Mouse (Mus musculus) forebrain, embryonic 13.5 days (tissue): Measurements from ENCODE around the gene Sorcs3. TPM values are rescaled to one million over a fixed set of nuclear protein-coding genes. Genes with fewer than 3 reads are reported as not detected.

ENCODE experiments used
- ATAC-seq: fragments of 200-750 bp; cut with Nextera tagmentation; 2 replicates; pipeline ENCODE4 v1.8.0; 2017
- H3K27ac ChIP-seq: fragments of 300-500 bp; sonication (generic); 2 replicates; pipeline ENCODE4 v1.5.1; 2015; ENCODE audit warnings: inconsistent platforms, mild to moderate bottlenecking, moderate library complexity
- H3K27me3 ChIP-seq: fragments of 300-500 bp; sonication (generic); 2 replicates; pipeline ENCODE4 v1.6.1; 2015; ENCODE audit warnings: mild to moderate bottlenecking, inconsistent platforms
- H3K36me3 ChIP-seq: fragments of 300-500 bp; sonication (generic); 2 replicates; pipeline ENCODE4 v1.6.1; 2015; ENCODE audit warnings: mild to moderate bottlenecking, inconsistent platforms; ENCODE audit not compliant: poor library complexity, severe bottlenecking
- H3K4me1 ChIP-seq: fragments of 300-500 bp; sonication (generic); 2 replicates; pipeline ENCODE4 v1.6.1; 2015; ENCODE audit warnings: inconsistent platforms
- H3K4me2 ChIP-seq: fragments of 300-500 bp; sonication (generic); 2 replicates; pipeline ENCODE4 v1.6.1; 2015; ENCODE audit warnings: inconsistent platforms, mild to moderate bottlenecking, moderate library complexity
- H3K4me3 ChIP-seq: fragments of 300-500 bp; sonication (generic); 2 replicates; pipeline ENCODE4 v1.5.1; 2015; ENCODE audit warnings: mild to moderate bottlenecking, inconsistent platforms
- H3K9ac ChIP-seq: fragments of 300-500 bp; sonication (generic); 2 replicates; pipeline ENCODE4 v1.6.1; 2015; ENCODE audit warnings: mild to moderate bottlenecking, inconsistent platforms
- H3K9me3 ChIP-seq: fragments of 300-500 bp; sonication (generic); replicated peaks from 2 replicates; pipeline ENCODE4 v1.6.1; 2016; ENCODE audit warnings: inconsistent platforms
- WGBS: fragments of 180-500 bp; shearing (Covaris S2); methylation state at CpG from one replicate; pipeline ENCODE4 v1.1.7; 2015; 5-methylcytosine and 5-hydroxymethylcytosine counted together
- polyA plus RNA-seq: library from polyadenylated mRNA; unstranded; fragments of >200 nt; fragmentation: Nextera tagmentation; extraction: Ambion mirVana; gene quantifications from 2 replicates; pipeline ENCODE4 v1.2.1, GENCODE M21; 2015

Gene Sorcs3
- polyA plus RNA-seq, 1 experiment from 2014 or later: 3.8 TPM

DNA sequence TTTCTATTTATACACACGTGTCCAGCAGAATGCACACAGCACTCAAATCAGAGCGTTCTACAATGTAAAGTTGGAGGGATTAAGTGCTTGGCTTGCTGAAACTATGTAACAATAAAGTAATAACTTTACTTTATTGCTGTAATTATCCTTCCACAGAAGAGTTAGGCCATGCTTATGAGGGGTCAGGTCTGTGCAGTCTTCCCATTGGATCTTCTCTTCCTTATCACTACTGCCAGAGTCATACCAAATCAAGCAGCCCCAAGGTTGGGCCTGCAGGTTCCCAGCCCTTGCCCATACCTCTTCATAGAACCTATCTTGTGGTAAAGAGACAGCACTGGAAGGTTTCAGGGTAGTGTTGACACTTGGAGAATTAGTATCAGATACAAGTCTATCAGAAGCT lies 560.7 kb downstream of the Sorcs3 start:
- Histone ChIP-seq H3K9me3 (no peaks in the 10 kb centered on the region), H3K4me2 (no peak overlapping the region), H3K9ac (no peak overlapping the region), H3K4me3 (no peak overlapping the region), H3K27me3 (no peaks in the 10 kb centered on the region), H3K36me3 (no peaks in the 10 kb centered on the region), H3K4me1 (peaks cover 6% of the 10 kb centered on the region; the same call in 1 of the 2 replicates), H3K27ac (no peak overlapping the region)
- 89% methylated on average over 2 of the region's 2 CpGs for WGBS
- ATAC-seq: no peak

DNA sequence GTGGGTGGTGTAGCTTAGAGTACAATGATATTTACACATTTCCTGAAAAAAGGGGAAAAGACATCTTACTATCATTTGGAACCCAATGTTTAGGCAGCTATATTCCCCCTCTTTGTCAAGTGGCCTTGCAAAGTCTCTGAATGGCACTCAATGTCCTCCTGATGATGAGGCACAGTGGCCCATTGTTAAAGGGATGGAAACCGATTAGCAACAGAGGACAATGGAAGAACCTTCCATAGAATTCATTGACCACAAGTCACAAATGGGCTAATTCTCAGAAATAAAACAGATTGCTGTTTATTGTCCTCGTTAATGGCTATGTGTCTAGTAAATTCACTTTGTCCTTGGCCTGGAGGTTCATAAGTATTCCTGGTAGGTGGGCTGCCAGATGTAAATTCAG lies 565.7 kb downstream of the Sorcs3 start:
- no peak overlapping the region for H3K9ac ChIP-seq
- no peak overlapping the region for H3K27ac ChIP-seq
- no peaks in the 10 kb centered on the region for H3K36me3 ChIP-seq
- no peak for ATAC-seq
- H3K27me3 ChIP-seq: no peaks in the 10 kb centered on the region
- WGBS: 56% methylated on average over 2 of the region's 2 CpGs
- H3K4me1 ChIP-seq: no peaks in the 10 kb centered on the region
- H3K4me3 ChIP-seq: no peak overlapping the region
- 0 out of 2 replicates have a peak, but pooled peaks cover under 1% of the 10 kb centered on the region for H3K9me3 ChIP-seq
- no peak overlapping the region for H3K4me2 ChIP-seq

DNA sequence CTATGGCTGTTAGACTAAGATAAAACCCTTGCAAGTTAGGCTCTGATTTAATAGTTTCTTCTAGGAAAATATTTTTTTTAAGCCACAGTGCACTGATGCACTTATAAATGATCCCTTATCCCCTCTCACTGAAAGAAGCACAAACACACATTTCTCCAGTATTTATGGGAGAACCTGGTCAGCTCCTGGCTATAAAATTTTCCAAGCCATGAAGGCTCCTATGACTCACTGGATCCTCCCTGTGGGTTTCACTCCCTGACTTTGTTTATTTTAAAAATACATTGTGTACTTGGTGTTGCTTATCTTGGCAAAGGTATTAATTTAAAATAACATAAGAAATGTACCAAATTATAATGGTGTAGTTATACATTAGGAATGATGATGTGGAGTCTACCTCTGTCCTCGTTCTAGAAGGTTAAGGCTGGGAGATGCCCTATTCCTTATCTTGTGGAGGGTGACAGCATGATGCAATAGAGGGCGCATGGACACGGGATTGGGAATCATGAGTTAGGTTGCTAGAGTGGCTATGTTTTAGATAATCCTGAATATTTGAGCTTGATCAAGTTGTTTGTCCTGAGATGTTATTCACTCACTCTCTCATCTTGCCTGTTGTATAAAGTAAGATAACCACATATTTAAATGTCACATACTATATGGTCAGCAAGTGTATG lies 573.4 kb downstream of the Sorcs3 start:
- WGBS: 91% methylated on average over 3 of the region's 3 CpGs

DNA sequence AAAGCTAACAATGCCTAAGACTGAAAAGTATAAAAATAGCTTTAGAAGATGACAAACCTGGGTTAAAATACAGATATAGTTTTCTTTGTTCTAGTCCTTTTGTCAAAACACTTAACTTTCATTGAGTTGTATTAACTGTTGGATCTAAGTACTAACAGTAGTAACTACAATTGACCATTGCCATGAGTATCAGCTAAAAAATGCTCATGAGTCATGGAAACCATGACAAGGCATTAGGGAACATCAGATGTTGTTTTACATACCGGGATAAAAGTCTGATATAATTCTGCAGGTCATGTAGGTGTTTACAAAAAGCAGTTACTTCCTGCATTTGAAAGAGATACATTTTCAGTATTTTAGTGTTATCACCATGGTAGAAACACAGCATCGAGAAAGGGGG lies 575.0 kb downstream of the Sorcs3 start:
- no peak for ATAC-seq
- 81% methylated on average over 2 of the region's 2 CpGs for WGBS
- peaks cover 9% of the 10 kb centered on the region; the same call in 1 of the 2 replicates for H3K27me3 ChIP-seq

More for the DNA sequence above, 573.4 kb downstream of the Sorcs3 start:
- ATAC-seq: no peak
- Histone ChIP-seq H3K27ac (no peak overlapping the region), H3K4me2 (no peak overlapping the region), H3K9me3 (0 out of 2 replicates have a peak, but pooled peaks cover 4% of the 10 kb centered on the region), H3K36me3 (no peaks in the 10 kb centered on the region), H3K27me3 (peaks cover 9% of the 10 kb centered on the region; the same call in 1 of the 2 replicates), H3K4me1 (0 out of 2 replicates have a peak, but pooled peaks cover 11% of the 10 kb centered on the region), H3K9ac (no peak overlapping the region), H3K4me3 (no peak overlapping the region)

DNA sequence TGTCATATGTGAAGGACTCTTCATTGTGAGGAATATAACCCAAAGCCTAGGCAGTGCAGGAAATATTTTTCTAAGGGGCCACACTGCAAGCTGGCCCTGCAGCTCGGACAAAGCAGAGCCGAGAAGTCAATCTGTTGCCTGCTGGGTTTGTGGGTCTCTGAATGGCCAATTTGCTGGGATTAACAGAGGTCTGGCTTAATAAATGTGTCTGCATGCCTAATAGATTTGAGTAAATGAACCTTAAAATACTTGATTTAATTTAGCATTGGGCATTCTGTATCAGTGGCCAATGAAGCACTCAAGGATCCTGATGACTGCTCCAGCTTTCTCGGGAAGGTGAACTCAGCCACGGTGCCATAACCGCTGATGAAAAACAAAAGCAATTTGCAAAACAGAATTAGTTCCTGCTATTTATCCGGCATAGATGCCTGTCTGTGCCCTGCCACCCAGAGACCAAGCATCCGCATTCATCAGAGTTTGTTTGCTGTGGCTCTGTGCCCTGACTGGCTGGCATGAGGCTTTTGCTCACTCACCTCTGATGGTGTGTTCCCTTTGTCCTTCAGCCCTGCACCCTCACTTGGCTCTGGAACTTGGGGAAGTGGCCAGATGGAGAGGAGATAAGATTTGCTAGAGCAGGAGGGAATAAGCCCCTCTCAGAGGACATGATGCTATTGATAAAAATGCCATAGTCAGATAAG lies 576.3 kb downstream of the Sorcs3 start:
- Histone ChIP-seq H3K4me3 (no peak overlapping the region), H3K27ac (no peak overlapping the region), H3K9ac (no peak overlapping the region), H3K4me1 (0 out of 2 replicates have a peak, but pooled peaks cover 11% of the 10 kb centered on the region), H3K36me3 (no peaks in the 10 kb centered on the region), H3K27me3 (peaks cover 9% of the 10 kb centered on the region; the same call in 1 of the 2 replicates), H3K9me3 (no peaks in the 10 kb centered on the region), H3K4me2 (no peak overlapping the region)
- WGBS: 7% methylated on average over 7 of the region's 7 CpGs
- ATAC-seq: peak; percentile 30; the same call in 1 of the 2 replicates

More for the DNA sequence above, 575.0 kb downstream of the Sorcs3 start:
- Histone ChIP-seq H3K4me1 (0 out of 2 replicates have a peak, but pooled peaks cover 11% of the 10 kb centered on the region), H3K27ac (no peak overlapping the region), H3K4me2 (no peak overlapping the region), H3K4me3 (no peak overlapping the region), H3K9me3 (0 out of 2 replicates have a peak, but pooled peaks cover 4% of the 10 kb centered on the region), H3K9ac (no peak overlapping the region), H3K36me3 (no peaks in the 10 kb centered on the region)

DNA sequence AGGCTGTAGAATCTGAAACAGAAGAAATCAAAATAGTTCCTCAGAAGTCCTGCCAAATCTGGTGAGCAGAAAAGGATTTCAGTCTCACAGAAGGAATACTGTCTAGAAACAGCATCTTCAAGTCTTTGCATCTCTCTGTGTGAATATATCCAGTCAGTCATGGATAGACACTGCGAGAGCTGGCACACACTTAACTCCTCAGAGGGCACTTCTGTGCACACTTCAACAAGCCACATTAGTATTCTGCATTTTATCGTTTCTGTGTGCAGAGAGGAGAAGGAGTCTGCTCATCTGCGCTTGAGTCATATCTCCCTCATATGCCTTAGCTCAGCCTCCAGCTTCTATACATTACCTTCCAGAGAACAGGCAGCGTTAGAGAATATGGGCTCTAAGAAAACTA lies 581.4 kb downstream of the Sorcs3 start:
- no peak for ATAC-seq
- Histone ChIP-seq H3K27me3 (no peaks in the 10 kb centered on the region), H3K9ac (no peak overlapping the region; the same call in 1 of the 2 replicates), H3K4me2 (no peak overlapping the region), H3K4me3 (no peak overlapping the region), H3K4me1 (0 out of 2 replicates have a peak, but pooled peaks cover 3% of the 10 kb centered on the region), H3K27ac (no peak overlapping the region), H3K9me3 (no peaks in the 10 kb centered on the region), H3K36me3 (no peaks in the 10 kb centered on the region)
- 90% methylated on average over 4 of the region's 4 CpGs for WGBS

DNA sequence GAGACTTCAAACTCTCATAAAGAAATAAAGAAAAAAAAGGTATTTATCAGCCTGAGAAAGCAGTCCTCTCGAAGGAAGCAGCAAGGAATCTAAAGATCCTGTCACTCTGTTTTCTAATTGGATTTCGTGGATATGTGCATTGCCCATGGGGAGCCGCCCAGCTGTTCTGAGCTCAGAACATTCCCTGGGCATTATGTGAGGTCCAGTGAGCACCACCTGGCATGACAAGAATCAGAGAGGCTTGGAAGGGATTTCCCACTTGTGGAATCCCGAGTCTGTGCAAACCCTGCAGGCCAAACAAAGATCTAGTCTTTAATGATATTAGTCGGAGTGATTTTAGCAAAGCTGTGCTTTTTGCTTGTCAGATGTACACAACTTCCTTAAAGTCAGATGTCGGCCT lies 598.7 kb downstream of the Sorcs3 start:
- H3K36me3 ChIP-seq: no peaks in the 10 kb centered on the region
- H3K9me3 ChIP-seq: no peaks in the 10 kb centered on the region
- no peak overlapping the region for H3K27ac ChIP-seq
- H3K4me2 ChIP-seq: no peak overlapping the region
- H3K27me3 ChIP-seq: no peaks in the 10 kb centered on the region
- 12% methylated on average over 6 of the region's 6 CpGs for WGBS
- no peak overlapping the region for H3K9ac ChIP-seq
- H3K4me1 ChIP-seq: peaks cover 11% of the 10 kb centered on the region
- no peak overlapping the region for H3K4me3 ChIP-seq
- no peak for ATAC-seq

DNA sequence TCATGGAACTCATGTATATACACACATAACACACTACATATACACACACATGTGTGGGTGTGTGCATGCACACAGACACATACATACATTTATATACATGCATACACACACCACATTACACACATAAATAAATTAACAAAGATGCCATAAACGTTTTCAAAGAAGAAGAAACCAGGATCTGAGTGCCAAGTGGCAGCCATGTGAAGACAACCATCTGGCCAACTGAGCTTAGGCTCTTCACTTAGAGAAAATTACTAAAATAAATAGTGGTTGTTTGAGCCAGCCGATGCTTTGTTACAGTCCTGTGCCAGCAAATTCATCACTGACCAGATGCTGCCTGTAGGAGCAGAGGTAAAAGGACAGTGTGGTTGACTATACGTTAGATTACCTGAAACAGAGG lies 605.7 kb downstream of the Sorcs3 start:
- H3K27me3 ChIP-seq: no peaks in the 10 kb centered on the region
- H3K27ac ChIP-seq: no peak overlapping the region
- H3K9ac ChIP-seq: no peak overlapping the region
- H3K4me3 ChIP-seq: no peak overlapping the region
- no peak overlapping the region for H3K4me2 ChIP-seq
- H3K4me1 ChIP-seq: no peaks in the 10 kb centered on the region
- H3K9me3 ChIP-seq: no peaks in the 10 kb centered on the region
- H3K36me3 ChIP-seq: no peaks in the 10 kb centered on the region
- 70% methylated on average over 3 of the region's 3 CpGs for WGBS
- no peak for ATAC-seq

DNA sequence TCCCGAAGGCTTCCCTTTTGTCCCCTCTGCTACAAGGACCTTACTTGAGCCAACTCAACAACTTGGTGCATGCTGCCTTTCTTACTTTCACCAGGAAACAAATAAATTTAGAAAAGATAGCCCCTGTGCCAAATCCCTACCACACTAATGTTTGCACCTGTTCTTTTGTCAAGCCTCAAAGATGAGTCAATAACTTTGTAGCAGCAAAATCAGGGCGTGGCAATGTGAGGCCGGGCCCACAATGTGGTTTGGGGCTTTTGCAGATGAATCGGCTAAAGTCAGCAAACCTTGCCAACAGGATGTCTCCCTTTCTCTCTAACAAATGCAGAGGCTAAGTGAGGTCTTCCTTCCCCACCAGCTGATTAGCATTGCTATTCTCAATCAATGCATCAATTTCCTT lies 608.0 kb downstream of the Sorcs3 start:
- no peaks in the 10 kb centered on the region for H3K9me3 ChIP-seq
- WGBS: 94% methylated on average over 4 of the region's 4 CpGs
- H3K9ac ChIP-seq: no peak overlapping the region
- H3K27me3 ChIP-seq: no peaks in the 10 kb centered on the region
- no peaks in the 10 kb centered on the region for H3K36me3 ChIP-seq
- no peak overlapping the region for H3K4me3 ChIP-seq
- ATAC-seq: no peak
- H3K4me2 ChIP-seq: no peak overlapping the region
- H3K4me1 ChIP-seq: no peaks in the 10 kb centered on the region
- no peak overlapping the region for H3K27ac ChIP-seq

DNA sequence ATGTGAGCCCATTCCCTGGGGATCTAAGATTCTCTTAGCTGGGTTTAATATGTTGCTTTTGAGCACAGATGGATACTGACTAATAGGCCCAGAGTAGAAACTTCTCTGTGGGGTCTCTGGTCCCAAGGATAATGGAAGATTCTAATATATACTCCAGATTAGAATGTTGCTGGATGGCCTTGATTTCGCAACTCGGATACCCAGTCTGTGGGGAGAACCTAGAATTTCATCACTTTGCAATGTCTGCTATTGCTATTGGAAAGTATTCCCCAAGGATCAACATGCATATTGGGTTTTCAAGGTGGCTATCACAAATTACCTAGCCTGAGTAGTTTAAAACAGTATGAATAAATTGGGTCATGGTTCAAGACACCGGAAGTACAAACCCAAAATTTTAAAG lies 609.2 kb downstream of the Sorcs3 start:
- Histone ChIP-seq H3K4me3 (no peak overlapping the region), H3K4me1 (no peaks in the 10 kb centered on the region), H3K27ac (no peak overlapping the region), H3K36me3 (no peaks in the 10 kb centered on the region), H3K4me2 (no peak overlapping the region), H3K27me3 (no peaks in the 10 kb centered on the region), H3K9ac (no peak overlapping the region), H3K9me3 (no peaks in the 10 kb centered on the region)
- 96% methylated on average over 3 of the region's 3 CpGs for WGBS
- ATAC-seq: no peak

DNA sequence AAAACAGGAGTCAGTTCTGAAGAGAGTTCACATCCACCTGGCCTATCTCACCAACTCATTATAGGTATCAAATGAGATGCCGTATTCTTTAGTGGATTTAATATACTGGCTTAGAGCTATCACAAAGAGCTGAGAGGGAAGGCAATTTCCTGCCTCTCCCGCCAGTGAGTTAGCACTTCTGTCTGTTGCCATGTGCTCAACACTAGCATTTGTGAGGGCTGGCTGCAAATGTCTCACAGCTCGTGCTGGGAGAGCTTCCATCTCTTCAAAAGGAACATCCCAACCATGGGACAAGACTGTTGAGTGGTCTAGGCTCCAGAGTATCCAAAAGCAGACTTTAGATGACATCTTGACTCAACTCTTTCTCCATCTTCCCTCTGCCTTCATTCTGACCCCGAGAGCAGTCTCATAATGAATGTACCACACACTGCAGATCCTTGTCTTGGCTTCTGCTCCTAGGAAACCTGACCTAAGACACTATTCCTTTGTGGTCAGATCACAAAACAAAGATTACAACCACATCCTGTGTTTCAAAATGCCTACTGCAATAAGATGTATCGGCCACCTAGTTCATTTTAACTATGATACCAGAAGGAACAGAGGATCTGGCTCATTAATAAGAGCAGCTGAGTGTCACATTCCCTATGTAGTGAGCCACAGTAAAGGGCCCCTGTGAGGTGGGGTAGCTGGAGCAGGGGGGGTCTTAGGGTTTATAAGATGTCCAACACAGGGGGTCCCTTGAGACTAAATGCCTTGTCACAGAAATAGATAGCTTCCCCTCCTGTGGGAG lies 614.9 kb downstream of the Sorcs3 start:
- H3K36me3 ChIP-seq: no peaks in the 10 kb centered on the region
- H3K27ac ChIP-seq: no peak overlapping the region
- H3K9ac ChIP-seq: no peak overlapping the region
- H3K4me3 ChIP-seq: no peak overlapping the region
- H3K9me3 ChIP-seq: no peaks in the 10 kb centered on the region
- WGBS: 69% methylated on average over 5 of the region's 5 CpGs
- H3K27me3 ChIP-seq: no peaks in the 10 kb centered on the region
- ATAC-seq: no peak
- H3K4me2 ChIP-seq: no peak overlapping the region
- no peaks in the 10 kb centered on the region for H3K4me1 ChIP-seq

DNA sequence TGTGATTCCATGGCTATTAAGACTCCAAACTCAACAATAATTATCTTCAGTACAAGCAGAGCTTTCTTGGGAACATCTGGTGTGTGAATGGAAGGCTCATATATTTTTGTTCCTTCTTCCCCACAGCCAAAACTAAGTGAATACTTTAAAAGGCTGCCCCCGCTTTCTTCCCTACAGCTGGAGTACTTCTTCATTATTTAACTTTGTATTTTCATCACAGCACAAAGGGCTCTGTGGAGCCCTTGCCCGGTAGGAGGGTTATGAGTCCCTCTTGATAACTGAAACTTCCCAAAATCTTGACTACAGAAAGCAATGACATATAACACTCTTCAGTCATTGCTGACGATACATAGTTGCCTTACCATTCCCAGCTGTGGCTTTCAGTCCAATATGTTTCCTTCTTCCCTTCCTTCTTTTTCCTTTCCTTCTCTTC lies 615.5 kb downstream of the Sorcs3 start:
- H3K9ac ChIP-seq: no peak overlapping the region
- H3K4me3 ChIP-seq: no peak overlapping the region
- 65% methylated on average over 3 of the region's 3 CpGs for WGBS
- no peaks in the 10 kb centered on the region for H3K9me3 ChIP-seq
- H3K36me3 ChIP-seq: no peaks in the 10 kb centered on the region
- no peak for ATAC-seq
- no peak overlapping the region for H3K27ac ChIP-seq
- no peaks in the 10 kb centered on the region for H3K27me3 ChIP-seq
- no peaks in the 10 kb centered on the region for H3K4me1 ChIP-seq
- H3K4me2 ChIP-seq: no peak overlapping the region
